Mouse (Mus musculus): ENCODE results near the gene Olfr1162.
"Not testable (repeated sequence)": the region's sequence is repeated elsewhere in the genome, so short reads cannot be mapped to it uniquely, and the experiment has no call there.

Gene Olfr1162

GRCm38 (mm10) chr2:88051029-88051428 lies at the start of gene Olfr1162:
Olfr1162 (minus strand) TSS chr2:88051129.
- DNase-seq = no peak

- DNase-seq = no peak
Observed at GRCm38 (mm10) chr2:88093866-88094265, 42.9 kb upstream of the Olfr1162 start, which contains the start of gene Olfr1164. Olfr1164 (minus strand) TSS chr2:88093966.

- DNase-seq = no peak
Observed at GRCm38 (mm10) chr2:88071730-88072129, 20.8 kb upstream of the Olfr1162 start, which contains the start of gene Olfr1163. Olfr1163 (minus strand) TSS chr2:88071830.

- no peak for DNase-seq
Observed at GRCm38 (mm10) chr2:88063587-88063986, 12.7 kb upstream of the Olfr1162 start.

- no peak for DNase-seq
Observed at GRCm38 (mm10) chr2:88037599-88037998, 13.3 kb downstream of the Olfr1162 start, which contains the start of gene Olfr73. Olfr73 (minus strand) TSS chr2:88037699.

GRCm38 (mm10) chr2:88022474-88022873 lies 28.5 kb downstream of the Olfr1162 start, which contains the start of gene Olfr1161:
Olfr1161 (plus strand) TSS chr2:88022774.
- not testable (repeated sequence) for DNase-seq

- no peak for DNase-seq
Observed at GRCm38 (mm10) chr2:88007515-88008318, 43.2 kb downstream of the Olfr1162 start, which contains the start of gene Olfr1160. Olfr1160 (minus strand) TSS chr2:88008268.
